Mouse (Mus musculus) v-Abl transformed pro-B cells (cell line): ENCODE data around the gene Lcn12.

Experiments
- in situ Hi-C, 2 experiments: fragments of 400-800 bp; cut with MboI; formaldehyde crosslinking; loops; one replicate each; pipeline ENCODE4 v1.15.1; 2025; ENCODE audit not compliant: unreplicated experiment in 2 of 2

Gene Lcn12

DNA sequence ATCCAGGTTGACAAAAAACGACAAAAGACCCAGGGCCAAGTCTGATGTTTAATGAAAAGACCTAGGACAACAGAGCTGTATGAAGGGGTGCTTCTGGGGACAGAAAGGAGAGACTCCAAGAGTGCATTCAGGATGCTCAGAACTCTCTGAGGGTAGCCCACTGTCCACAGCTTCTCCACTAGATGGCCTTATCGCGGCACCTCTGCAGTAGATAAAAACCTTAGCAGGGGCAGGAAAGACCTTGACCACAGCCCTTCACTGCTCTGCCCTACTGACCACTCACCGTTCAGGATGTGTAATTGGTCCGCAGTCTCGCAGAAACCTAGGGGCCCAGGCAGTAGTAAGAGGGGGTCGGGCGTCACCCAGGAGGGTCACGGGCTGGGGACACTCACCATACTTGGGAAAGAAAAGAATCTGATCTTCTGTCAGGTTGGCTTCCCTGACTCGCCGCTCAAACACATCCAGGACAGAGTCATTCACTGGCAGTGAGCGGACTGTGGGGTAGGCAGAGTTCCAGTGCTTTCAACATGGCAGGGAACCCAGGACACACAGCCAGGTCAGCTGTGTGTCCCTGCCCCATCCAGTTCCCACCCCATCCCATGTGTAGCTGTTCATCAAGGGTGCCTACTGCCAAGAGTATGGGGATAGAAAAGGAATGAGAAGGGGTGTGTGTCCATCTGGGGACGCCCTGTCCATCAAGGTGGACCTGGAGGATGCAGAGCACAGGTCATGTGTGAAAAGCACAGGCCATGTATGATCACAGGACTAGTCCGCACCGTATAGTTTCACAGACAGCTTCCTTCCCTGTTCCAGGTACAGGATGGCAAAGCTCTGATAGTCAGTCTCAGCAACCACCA is 5.1 kb upstream of the Lcn12 start:
- in situ Hi-C loops, result loop anchor here in 1 of 2 experiments (10.0 kb wide), 1 partner anchor 1406 kb away; the partner anchor contains the start of gene Surf6

DNA sequence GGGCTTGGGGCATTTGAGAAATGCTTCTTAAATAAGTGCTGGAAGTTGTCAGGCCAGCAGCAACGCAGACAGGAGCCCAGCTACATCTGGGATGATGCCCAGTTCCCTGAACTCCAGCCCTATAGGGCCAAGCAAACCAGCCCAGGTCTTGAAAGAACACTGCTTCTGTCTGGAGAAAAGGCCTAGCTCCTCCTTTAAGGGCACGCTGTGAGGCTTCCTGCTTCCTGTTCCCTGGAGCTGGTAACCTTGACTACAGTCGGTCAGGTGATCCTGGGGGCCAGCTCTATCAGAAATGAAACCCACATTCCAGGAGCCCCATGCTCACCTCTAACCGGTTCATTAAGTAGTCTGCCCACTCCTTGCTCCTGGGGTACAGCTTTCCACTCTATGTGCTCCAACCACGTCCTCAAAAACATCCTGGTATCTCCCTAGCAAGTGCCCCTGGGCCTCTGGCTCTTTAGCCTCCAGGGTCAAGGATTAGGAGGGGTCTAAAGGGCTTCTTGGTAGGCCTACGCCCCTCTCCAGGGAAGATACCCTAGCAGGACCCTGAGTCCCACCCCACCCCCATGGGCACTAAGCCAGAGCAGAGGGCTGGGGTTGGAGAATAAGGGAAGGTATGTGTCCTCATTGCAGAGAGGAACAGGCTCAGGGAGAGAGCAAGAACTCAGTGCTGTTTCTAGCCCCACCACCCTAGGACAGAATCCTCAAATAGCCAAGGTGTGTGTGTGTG is 4.3 kb upstream of the Lcn12 start:
- in situ Hi-C loops, result loop anchor here in 1 of 2 experiments (10.0 kb wide), 1 partner anchor 1407 kb away; the partner anchor contains the start of gene Surf6

DNA sequence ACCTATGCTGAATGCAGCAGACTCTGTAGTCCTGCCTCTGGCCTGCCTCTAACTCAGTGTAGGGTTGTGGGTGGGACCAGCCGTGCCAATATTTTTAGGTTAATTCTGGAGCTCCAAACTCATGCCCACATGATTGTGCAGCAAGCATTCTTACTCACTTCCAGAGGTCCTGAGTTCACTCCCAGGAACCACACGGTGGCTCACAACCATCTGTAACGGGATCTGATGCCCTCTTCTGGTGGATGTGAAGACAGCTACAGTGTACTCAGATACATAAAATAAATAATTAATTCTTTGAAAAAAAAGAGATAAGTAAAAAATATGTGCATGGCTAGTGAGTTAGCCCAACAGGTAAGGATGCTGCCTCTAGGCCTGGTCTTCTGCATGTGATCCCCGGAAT is 2.8 kb upstream of the Lcn12 start:
- in situ Hi-C loops, result loop anchor here in 1 of 2 experiments (10.0 kb wide), 1 partner anchor 1408 kb away; the partner anchor contains the start of gene Surf6

DNA sequence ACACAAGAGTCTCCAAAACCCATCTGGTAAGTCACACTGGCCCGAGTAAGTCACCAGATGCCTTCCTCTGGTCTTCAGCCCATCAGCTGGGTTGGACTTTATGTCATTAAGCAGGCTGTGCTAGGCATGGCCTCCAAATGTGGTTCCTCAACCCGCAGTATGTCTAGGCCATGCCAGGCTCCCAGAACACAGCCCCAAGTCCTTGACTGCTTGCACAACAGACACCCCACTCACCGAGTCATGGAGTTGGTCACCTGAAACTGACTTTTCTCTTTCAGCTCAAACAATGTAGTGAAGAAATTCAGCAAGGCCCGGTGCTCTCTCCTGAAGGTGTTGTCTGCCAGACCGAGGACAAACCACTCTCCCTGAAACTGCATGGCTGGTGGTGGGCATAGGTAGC is 723 bp downstream of the Lcn12 start:
- in situ Hi-C loops, result loop anchor here in 1 of 2 experiments (10.0 kb wide), 1 partner anchor 1412 kb away; the partner anchor contains the start of gene Surf6

DNA sequence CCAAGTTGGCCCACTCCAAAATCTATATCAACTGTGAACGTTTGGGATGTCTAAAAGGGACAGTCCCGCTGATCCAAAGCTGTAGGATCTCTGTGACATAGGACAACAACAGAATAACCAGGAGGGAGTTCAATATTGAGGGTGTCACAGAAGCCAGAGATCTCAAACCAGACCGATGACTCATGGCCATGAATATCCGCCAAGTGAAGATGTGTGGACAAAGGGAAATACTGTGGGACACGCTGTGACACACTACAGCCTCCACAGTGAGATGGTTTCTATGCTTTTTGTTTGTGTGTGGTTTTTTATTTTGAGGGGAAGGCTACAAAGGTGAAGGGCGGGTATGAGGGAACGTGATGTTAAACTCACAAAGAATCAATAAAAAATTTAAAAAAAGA is 5.0 kb downstream of the Lcn12 start:
- in situ Hi-C loops, result no loop called here

DNA sequence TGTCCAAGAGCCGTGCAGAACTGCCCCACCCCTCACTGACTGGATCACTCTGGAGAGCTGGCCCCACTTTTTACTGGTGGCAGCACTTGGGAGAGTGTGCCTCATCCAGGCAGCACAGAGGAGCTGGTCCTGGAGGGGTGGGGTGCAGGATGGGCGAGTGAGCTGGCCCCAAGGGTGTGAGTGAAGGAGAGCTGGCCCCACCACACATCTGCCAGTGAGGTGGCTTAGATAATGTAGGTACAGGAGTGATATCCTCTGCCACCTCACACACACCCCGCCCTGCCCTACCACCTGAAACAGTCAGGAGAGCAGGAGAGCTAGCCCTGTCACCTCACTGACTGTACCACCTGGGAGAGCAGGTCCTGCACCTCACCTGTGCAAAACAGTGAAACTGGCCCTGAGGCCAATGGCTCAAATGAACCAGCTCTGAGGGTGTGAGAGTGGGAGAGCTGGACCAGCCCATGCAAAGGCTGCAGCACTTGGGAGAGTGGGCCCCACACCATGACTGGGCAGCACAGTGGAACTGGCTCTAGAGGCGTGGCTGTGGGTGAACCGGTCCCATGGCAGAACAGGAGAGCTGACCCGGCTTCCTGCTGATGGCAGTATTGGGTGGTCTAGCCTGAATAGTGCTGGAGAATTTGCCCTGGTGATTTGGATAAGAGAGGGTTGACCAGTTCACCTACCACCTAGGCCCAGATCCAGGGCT is 5.6 kb downstream of the Lcn12 start:
- in situ Hi-C loops, result no loop called here

DNA sequence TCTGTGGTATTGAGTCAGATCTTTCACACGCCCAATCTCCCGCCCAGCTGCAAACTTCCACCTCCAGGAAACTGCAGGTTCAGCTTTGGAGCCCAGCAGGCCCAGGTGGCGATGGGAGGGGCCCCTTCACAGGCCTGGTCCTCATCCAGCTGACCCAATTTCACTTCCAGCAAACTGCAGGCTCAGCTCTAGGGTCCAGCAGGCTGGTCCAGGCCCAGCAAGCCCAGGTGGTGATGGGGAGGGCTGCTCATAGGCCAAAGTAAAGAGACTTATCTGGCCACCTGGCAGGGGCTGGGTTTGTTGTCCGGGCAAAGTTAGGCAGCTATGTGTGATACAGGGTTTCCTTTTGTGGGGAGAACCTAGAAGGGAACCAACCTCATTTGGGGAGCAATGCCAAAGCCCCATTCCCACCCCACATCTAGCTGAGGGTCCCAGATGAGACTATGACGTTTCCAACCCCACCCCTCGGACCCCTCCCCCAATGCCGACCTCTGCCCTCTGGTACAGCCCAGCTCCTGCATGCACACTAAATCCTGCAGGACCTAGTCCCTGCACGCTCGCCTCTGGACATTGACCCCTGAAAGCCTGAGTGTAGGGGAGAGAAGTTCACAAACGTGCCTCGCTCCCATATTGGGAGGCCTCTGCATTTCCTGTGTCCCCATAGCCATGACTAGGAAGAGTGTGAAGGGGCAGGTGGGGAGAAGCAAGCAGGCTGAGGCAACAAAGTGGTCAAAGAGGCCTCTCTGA is 8.6 kb downstream of the Lcn12 start:
- in situ Hi-C loops, result loop anchor here (5.0 kb wide), 2 partner anchors 63 to 203 kb away; partner anchors contain the start of gene Fut7 (in 2 of the 2)

DNA sequence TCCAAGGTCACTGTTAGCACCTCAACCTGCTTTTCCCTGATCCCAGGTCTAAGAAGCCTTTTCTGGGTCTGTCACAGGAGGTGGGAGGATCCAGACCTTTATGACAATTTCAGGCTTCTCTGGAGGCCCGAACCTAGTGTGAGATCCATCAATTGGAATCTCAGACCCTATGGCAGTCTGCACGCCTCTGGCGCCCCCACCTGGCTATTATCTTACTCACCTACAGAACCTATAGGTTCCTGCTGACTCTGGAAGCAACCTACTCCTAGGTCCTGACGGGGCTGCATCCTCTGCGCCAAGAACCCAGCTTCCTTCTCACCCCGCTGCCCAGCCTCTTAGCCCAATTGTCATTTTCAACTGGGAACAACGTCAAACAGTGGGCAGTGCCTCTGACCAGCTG is 10.7 kb downstream of the Lcn12 start:
- in situ Hi-C loops, result loop anchor here (5.0 kb wide), 2 partner anchors 61 to 201 kb away; partner anchors contain the start of gene Fut7 (in 2 of the 2)

DNA sequence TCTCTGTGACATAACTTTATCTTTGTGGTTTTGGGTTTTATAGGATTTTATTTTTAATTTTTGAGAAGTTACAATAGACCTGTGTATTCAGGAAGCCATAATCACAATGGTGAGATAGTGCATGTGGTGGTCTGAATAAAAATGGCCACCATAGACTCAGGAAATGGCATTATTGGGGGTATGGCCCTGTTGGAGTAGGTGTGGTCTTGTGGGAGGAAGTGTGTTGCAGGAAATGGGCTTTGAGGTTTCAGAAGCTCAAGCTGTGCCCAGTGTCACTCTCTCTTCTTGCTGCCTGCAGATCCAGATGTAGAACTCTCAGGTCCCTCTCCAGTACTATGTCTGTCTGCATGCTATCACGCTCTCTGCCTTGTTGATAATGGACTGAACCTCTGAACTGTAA is 13.2 kb downstream of the Lcn12 start:
- in situ Hi-C loops, result loop anchor here (5.0 kb wide), 2 partner anchors 58 to 198 kb away; partner anchors contain the start of gene Fut7 (in 2 of the 2)

DNA sequence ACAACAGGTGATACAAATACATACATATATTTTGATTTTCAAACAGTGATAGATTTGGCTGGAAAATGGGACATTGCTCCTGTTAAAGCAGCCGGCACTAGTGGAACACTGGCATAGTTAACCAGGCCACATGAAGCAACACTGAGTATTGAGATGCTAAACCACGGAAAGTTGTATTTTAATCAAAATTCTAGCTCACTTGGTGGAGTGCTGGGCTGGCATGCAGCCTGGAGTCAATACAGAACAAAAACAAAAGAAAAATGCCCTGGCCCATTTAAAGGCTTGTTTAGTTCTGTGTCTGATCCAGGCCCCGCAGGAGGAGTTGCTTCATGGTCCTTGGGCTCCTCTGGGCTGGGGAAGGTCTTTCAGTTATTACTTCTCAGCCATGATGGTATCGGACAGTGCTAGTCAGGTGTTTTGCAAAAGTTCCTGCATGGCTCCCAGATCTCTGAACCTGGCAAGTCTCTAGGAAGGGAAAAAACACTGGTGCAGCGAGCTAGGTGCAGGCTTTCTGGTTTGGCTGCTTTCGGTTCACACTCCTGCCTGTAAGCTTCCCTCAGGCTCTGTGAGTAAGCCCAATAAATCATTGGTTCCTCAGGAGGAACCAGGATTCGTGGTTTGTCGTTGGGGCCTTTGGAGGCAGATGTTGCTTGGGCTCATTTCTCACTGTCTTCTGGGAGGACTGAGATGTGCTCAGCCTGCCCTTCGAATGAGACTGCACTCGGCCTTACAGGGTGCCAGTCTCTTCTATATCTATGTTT is 14.0 kb downstream of the Lcn12 start:
- in situ Hi-C loops, result loop anchor here (5.0 kb wide), 2 partner anchors 57 to 197 kb away; partner anchors contain the start of gene Fut7 (in 2 of the 2)

DNA sequence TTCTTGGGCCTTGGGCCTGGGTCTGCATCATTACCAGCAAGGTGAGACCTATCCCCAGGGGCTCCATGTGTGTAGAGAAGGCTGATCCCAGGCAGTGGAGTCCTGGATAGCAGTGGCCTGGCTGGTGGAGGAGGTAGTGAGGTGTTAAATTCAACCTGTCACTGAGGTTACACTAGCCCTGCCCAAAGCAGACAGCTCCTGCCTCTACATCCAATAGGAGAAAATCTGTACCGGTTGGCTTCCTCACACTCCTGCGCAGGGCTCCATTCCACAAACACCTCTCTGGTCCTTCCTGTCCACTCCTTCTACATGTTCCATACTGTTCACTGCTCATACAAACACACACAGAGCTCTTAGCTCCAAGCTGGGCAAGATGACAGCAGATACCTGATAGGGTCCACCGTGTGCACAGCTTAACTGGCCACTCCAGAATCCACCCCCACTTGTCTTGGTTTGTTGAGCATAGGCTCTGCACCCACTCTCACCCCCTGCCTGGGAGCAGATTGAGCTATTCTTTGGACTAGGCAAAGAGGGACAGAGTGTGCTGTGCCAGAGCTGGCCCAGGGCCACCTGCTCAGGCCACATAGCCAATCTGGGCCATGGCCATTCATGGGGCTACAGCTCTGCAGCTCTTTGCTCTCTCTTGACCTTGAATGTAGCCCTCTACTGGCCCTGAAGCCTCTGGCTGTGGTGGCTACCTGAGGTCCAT is 15.6 kb downstream of the Lcn12 start:
- in situ Hi-C loops, result no loop called here

DNA sequence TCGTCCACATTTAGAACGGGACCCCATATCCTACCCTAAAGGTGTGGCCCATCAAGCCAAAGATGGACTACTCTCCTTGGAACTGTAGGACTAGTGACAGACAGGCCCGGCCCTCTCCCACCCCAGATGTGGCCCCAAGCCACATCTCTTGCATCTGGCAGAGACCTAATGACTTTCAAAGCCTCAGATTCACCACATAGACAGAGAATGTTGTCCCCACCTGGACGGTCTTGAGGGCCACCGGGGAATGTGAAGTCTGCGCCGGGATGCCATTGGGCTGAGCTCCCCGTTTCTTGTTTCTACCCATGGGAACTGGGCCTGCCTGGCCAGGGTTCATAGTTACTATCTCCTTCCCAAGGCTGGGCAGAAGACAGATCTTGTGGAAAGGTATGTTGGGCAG is 16.2 kb downstream of the Lcn12 start:
- in situ Hi-C loops, result no loop called here

DNA sequence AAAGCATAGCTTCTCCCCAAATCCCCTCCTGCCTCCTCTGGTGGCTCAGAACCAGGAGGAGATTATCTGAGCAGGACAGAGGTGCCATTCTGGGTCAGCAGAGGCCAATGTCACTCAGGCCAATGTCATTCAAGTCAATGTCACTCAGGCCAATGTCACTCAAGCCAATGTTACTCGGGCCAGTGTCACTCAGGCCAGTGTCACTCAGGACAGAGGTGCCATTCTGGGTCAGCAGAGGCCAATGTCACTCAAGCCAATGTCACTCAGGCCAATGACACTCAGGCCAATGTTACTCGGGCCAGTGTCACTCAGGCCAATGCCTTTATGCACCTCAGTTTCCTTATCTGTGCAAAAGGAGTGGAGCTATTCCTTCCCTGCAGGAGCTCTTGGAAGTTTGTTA is 21.2 kb downstream of the Lcn12 start:
- in situ Hi-C loops, result no loop called here

DNA sequence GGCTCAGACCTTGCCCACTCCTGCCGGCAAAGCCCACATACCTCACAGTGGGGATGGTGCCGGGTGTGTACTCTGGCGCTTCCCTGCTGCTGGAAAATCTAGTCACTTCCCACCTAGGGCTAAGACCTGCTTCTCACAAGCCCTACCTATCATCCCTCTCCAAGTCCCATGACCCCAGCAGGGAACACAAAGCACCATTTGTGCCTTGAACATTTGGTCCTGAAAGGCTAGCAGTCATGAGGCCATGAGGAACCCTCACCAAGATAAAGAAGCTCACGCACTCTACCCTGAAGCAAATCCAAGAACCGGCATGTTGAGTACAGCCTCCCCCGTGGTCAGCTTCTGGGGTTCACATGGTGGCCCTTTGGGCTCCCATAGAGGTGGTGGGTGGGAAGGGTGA is 23.7 kb downstream of the Lcn12 start, which contains the start of gene Ptgds:
Ptgds (minus strand) TSS at position 78 of the 400 bp plus-strand sequence.
- in situ Hi-C loops, result no loop called here

DNA sequence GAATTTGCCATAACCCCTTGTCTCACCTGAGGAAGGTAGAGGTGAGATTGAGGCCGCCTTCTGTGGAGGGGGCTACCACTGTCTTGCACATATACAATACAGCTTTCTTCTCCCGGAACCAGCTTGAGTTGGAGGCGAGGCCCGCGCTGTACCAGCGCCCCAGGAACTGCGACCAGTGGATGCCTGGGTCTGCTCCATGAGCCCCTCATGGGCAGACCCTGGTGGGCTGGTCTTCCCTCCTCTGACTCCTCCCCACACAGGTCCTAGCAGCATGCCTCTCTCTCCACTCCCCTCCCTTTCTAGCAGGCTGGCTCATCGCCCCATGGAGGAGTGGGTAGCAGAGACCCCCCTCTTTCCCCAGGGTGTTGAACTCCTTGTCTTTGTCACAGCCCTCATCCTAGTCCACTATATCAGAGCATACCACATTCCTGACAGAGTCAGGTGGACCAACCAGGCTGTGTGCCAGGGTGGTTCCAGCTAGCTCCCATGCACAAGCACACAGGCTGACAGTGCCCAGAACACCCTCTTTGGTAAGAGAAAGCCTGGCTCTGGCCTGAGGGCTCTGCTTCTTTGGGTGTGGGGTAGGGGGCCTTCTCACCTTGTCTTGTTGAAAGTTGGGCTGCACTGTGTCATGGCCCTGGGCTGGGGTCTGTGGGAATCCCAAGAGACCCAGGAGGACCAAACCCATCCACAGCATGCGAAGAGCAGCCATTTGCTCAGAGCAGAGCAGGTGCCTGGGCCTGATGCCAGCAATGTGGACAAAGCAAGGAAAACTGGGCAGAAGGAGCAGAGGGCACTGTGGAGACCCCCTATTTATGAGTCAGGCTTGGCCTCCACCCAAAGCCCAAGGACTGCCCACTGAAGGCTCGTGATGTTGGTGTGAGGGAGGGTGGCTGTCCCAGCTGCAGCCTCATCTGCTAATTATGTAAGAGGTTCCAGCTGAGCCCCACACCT is 24.5 kb downstream of the Lcn12 start:
- in situ Hi-C loops, result no loop called here

DNA sequence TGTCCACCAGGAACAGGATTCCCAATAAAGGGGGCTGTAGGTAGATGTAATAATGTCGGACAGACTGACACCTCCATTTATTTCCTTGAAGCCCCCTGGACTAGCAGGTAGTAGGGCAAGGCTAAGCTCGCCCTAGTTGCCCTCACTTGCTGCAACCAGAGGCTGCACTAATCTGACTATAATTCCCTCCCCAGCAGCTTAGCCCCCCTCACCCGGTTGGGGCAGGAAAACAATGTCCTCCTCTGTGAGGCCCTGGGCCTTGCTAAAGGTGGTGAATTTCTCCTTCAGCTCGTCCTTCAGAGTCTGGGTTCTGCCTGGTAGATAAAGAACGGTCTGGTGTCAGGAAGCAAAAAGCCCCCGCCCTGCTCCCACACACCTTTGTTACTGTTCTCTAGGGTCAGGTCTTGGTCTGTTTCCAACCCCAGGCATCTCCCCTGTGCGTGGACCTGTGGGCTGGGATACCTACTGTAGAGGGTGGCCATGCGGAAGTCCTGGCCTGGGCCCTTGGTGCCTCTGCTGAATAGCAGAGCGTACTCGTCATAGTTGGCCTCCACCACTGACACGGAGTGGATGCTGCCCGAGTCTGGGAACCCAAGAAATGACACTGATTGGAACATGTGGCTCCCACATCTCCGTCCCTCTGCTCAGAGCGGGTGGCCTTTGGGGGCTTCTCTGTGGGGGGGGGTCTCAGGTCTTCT is 26.0 kb downstream of the Lcn12 start:
- in situ Hi-C loops, result no loop called here
